Mouse (Mus musculus) testis, adult 2 months (tissue): ENCODE results near the gene Nf1. TPM values are rescaled to one million over a fixed set of nuclear protein-coding genes. Genes with fewer than 3 reads are reported as not detected.

Source experiments
- H3K27ac ChIP-seq: fragments of 200-500 bp; 2 replicates; pipeline ENCODE4 v1.5.1; 2012; ENCODE audit warnings: low read depth, low read length; ENCODE audit not compliant: control insufficient read depth, insufficient read depth
- H3K27me3 ChIP-seq: fragments of 200-500 bp; 2 replicates; pipeline ENCODE4 v1.6.1; 2012; ENCODE audit warnings: mild to moderate bottlenecking, low read length, moderate library complexity; ENCODE audit not compliant: control insufficient read depth, insufficient read depth
- H3K36me3 ChIP-seq: fragments of 200-500 bp; 2 replicates; pipeline ENCODE4 v1.6.1; 2012; ENCODE audit warnings: mild to moderate bottlenecking, low read length; ENCODE audit not compliant: control insufficient read depth, insufficient read depth
- H3K4me1 ChIP-seq: fragments of 200-500 bp; 2 replicates; pipeline ENCODE4 v1.6.1; 2012; ENCODE audit warnings: low read length; ENCODE audit not compliant: control insufficient read depth, insufficient read depth
- H3K4me3 ChIP-seq: fragments of 200-500 bp; 2 replicates; pipeline ENCODE4 v1.5.1; 2012; ENCODE audit warnings: low read depth, mild to moderate bottlenecking, low read length, moderate library complexity, mixed read lengths; ENCODE audit not compliant: control insufficient read depth
- CTCF ChIP-seq: fragments of 200-500 bp; IDR thresholded peaks from 2 replicates; pipeline ENCODE4 v1.5.1; 2012; ENCODE audit warnings: low read depth, mild to moderate bottlenecking, inconsistent platforms, low read length, moderate library complexity; ENCODE audit not compliant: control insufficient read depth, insufficient read depth, insufficient replicate concordance
- POLR2A ChIP-seq: fragments of 200-500 bp; IDR thresholded peaks from 2 replicates; pipeline ENCODE4 v1.6.1; 2012; ENCODE audit warnings: low read depth, mild to moderate bottlenecking, inconsistent platforms, low read length, moderate library complexity; ENCODE audit not compliant: control insufficient read depth
- polyA plus RNA-seq: library from polyadenylated mRNA; depleted of rRNA; stranded (reverse); fragments of >200 nt; gene quantifications from 2 replicates; pipeline ENCODE4 v1.2.3, GENCODE M21; 2012

The Nf1 gene
- polyA plus RNA-seq, 1 experiment, result 29.3 TPM

GRCm38 (mm10) chr11:79427638-79428037, 88.1 kb downstream of the Nf1 start:
- Histone ChIP-seq H3K27me3 (no peaks in the 10 kb centered on the region), H3K4me1 (no peaks in the 10 kb centered on the region), H3K4me3 (no peak overlapping the region), H3K27ac (no peak overlapping the region), H3K36me3 (no peaks in the 10 kb centered on the region)
- TF ChIP-seq POLR2A (no peak), CTCF (no peak)

- Histone ChIP-seq H3K27me3 (no peaks in the 10 kb centered on the region), H3K27ac (no peak overlapping the region), H3K4me1 (no peaks in the 10 kb centered on the region), H3K36me3 (peaks cover 1% of the 10 kb centered on the region; the same call in 1 of the 2 replicates), H3K4me3 (no peak overlapping the region)
- TF ChIP-seq CTCF (no peak), POLR2A (no peak)
Observed at GRCm38 (mm10) chr11:79435252-79435651, 95.8 kb downstream of the Nf1 start.

- Histone ChIP-seq H3K4me3 (no peak overlapping the region), H3K27ac (no peak overlapping the region), H3K27me3 (no peaks in the 10 kb centered on the region), H3K36me3 (peaks cover 5% of the 10 kb centered on the region), H3K4me1 (no peaks in the 10 kb centered on the region)
- TF ChIP-seq POLR2A, result no peak
- TF ChIP-seq CTCF, result no peak
Observed at GRCm38 (mm10) chr11:79448361-79448760, 108.9 kb downstream of the Nf1 start.

- H3K36me3 ChIP-seq, result peaks cover 3% of the 10 kb centered on the region
- H3K27ac ChIP-seq, result no peak overlapping the region
- TF ChIP-seq CTCF (no peak), POLR2A (no peak)
- no peak overlapping the region for H3K4me3 ChIP-seq
- no peaks in the 10 kb centered on the region for H3K4me1 ChIP-seq
- no peaks in the 10 kb centered on the region for H3K27me3 ChIP-seq
Observed at GRCm38 (mm10) chr11:79452966-79453365, 113.5 kb downstream of the Nf1 start.

- TF ChIP-seq CTCF, result no peak
- no peak for TF ChIP-seq POLR2A
- Histone ChIP-seq H3K36me3 (peaks cover 6% of the 10 kb centered on the region), H3K4me1 (no peaks in the 10 kb centered on the region), H3K27me3 (no peaks in the 10 kb centered on the region), H3K27ac (no peak overlapping the region), H3K4me3 (no peak overlapping the region)
Observed at GRCm38 (mm10) chr11:79457928-79458327, 118.4 kb downstream of the Nf1 start.

- Histone ChIP-seq H3K36me3 (peaks cover 4% of the 10 kb centered on the region), H3K27me3 (no peaks in the 10 kb centered on the region), H3K27ac (no peak overlapping the region), H3K4me1 (no peaks in the 10 kb centered on the region), H3K4me3 (no peak overlapping the region)
- TF ChIP-seq POLR2A (no peak), CTCF (no peak)
Observed at GRCm38 (mm10) chr11:79459846-79460245, 120.4 kb downstream of the Nf1 start.

GRCm38 (mm10) chr11:79460756-79461450, 121.4 kb downstream of the Nf1 start:
- no peak for TF ChIP-seq POLR2A
- no peak for TF ChIP-seq CTCF
- H3K4me3 ChIP-seq, result no peak overlapping the region
- no peaks in the 10 kb centered on the region for H3K4me1 ChIP-seq
- peaks cover 4% of the 10 kb centered on the region for H3K36me3 ChIP-seq
- H3K27ac ChIP-seq, result no peak overlapping the region
- no peaks in the 10 kb centered on the region for H3K27me3 ChIP-seq

- Histone ChIP-seq H3K4me3 (no peak overlapping the region), H3K4me1 (no peaks in the 10 kb centered on the region), H3K27me3 (no peaks in the 10 kb centered on the region), H3K27ac (no peak overlapping the region), H3K36me3 (no peaks in the 10 kb centered on the region; the same call in 1 of the 2 replicates)
- TF ChIP-seq POLR2A (no peak), CTCF (no peak)
Observed at GRCm38 (mm10) chr11:79468097-79468496, 128.6 kb downstream of the Nf1 start.
